Mouse (Mus musculus): ENCODE results near the gene Fam129c. TPM values are rescaled to one million over a fixed set of nuclear protein-coding genes. Genes with fewer than 3 reads are reported as not detected.

Fam129c gene
- polyA plus RNA-seq, 1 experiment from 2014 or later, result 2.4 TPM

DNA sequence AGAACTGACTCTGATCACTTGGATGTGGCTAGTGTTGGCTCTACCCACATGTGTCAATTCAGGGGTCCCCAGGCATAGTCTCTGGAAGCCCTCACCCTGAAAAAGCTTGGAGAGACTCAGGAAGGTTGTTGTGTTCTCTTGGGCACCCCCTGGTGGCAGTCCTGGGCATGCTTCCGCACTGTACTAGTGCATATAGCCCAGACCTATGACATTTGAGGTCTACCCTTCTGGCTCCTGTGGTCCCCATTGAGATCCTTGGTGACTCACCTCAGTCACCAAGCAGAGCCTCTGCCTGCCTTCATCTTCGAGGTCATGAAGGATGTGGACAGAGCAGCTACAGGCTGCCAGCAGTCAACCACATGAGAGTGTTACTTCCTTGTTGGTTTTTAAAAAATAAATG lies 10.6 kb upstream of the Fam129c start:
- Histone ChIP-seq H3K9me3 (ENCODE audit: low read depth, low read length) (no peaks in the 10 kb centered on the region), H3K27ac (ENCODE audit: low read depth) (no peak overlapping the region), H3K27me3 (ENCODE audit: insufficient read depth, low read length) (no peaks in the 10 kb centered on the region), H3K4me1 (ENCODE audit: insufficient read depth) (0 out of 2 replicates have a peak, but pooled peaks cover 3% of the 10 kb centered on the region), H3K9ac (no peak overlapping the region), H3K4me3 (ENCODE audit: low read depth, low read length) (no peak overlapping the region), H3K4me2 (no peak overlapping the region), H3K36me3 (ENCODE audit: insufficient read depth) (peaks cover 13% of the 10 kb centered on the region; the same call in 1 of the 2 replicates)
- WGBS, result 70% methylated on average over 2 of the region's 2 CpGs
- ATAC-seq (ENCODE audit: insufficient read depth) (no peak), DNase-seq (peak; percentile 64)
- peak; percentile 74 for TF ChIP-seq CTCF (IDR thresholded peaks at IDR 0.05; ENCODE audit: low read depth)

- DNase-seq (no peak), ATAC-seq (ENCODE audit: insufficient read depth) (no peak)
- no peaks in the 10 kb centered on the region for H3K9me3 ChIP-seq (ENCODE audit: low read depth, low read length)
- no peak for TF ChIP-seq CTCF (IDR thresholded peaks at IDR 0.05; ENCODE audit: low read depth)
- H3K4me3 ChIP-seq (ENCODE audit: low read depth, low read length), result no peak overlapping the region
- H3K4me1 ChIP-seq (ENCODE audit: insufficient read depth), result 0 out of 2 replicates have a peak, but pooled peaks cover 3% of the 10 kb centered on the region
- 63% methylated on average over 3 of the region's 3 CpGs for WGBS
- no peak overlapping the region for H3K4me2 ChIP-seq
- no peaks in the 10 kb centered on the region for H3K27me3 ChIP-seq (ENCODE audit: insufficient read depth, low read length)
- peaks cover 13% of the 10 kb centered on the region; the same call in 1 of the 2 replicates for H3K36me3 ChIP-seq (ENCODE audit: insufficient read depth)
- no peak overlapping the region for H3K27ac ChIP-seq (ENCODE audit: low read depth)
- H3K9ac ChIP-seq, result no peak overlapping the region
Measured at GRCm38 (mm10) chr8:71588762-71589161, 8.7 kb upstream of the Fam129c start.

DNA sequence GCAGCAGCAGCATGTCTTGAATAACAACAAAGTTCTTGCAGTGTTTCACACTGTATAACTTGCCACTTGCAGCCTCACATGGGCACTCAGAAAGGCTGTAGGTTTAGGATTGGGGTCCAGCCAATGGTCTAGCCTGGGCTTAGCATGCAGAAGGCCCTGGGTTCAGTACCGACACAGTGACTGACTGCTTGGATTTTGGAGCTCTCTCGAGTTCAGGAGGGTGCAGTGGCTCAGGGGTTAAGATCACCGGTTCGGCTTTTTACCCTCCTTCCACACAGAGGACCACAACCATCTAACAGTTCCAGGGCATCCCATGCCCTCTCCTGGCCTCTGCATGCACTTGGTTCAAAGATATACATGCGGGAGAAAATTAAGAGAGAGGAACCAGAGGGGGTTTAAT lies 6.4 kb upstream of the Fam129c start:
- 18% methylated on average over 5 of the region's 5 CpGs for WGBS

DNA sequence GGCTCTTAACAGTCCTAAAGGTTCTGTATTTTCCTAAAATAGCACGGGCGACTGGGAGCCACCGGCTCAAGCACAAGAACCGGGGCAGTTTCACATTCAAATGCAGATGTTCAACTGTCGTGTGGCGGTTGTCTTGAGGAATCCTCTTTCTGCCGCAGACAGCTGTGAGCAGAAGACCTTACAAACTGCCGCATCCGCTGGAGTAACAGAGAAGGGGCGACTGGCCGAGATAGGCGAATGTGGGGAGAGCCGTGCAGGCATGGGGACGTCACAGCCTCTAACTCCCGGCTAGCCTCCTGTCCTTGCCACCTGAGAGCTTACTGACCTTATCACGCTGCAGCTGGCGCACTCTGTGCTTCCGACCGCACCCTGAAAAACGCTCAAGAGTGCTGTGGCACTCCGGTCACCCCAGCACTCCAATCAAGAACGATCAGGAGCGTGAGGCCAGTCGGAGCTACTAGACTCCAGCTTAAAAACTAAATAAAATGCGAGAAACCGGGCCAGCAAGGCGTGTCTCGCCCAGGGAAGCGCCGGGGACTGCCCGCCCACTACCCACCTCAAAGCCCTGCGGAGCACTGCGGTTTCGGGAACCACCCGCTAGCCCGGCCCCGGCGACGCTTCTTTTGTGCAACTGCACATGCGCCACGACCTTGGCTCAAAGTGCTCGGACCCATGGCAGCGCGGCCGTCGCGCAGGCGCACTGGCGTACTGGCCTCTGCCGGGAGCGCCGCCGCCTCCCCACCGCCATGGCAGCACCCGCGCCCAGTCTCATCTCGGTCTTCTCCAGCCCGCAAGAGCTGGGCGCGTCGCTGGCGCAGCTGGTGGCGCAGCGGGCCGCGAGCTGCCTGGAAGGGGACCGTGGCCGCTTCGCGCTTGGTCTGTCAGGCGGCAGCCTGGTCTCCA lies 5.7 kb upstream of the Fam129c start, which contains the start of gene Pgls:
Gene Pgls, plus strand, starts transcription at position 706 of the 903 bp plus-strand sequence.
- no peak for TF ChIP-seq CTCF (IDR thresholded peaks at IDR 0.05; ENCODE audit: low read depth)
- Histone ChIP-seq H3K36me3 (ENCODE audit: insufficient read depth) (0 out of 2 replicates have a peak, but pooled peaks cover 8% of the 10 kb centered on the region), H3K27ac (ENCODE audit: low read depth) (peak within 1 kb of the TSS; percentile 98), H3K9ac (peak within 1 kb of the TSS; percentile 91), H3K9me3 (ENCODE audit: low read depth, low read length) (no peaks in the 10 kb centered on the region), H3K27me3 (ENCODE audit: insufficient read depth, low read length) (no peaks in the 10 kb centered on the region), H3K4me2 (peak within 1 kb of the TSS; percentile 98), H3K4me3 (ENCODE audit: low read depth, low read length) (peak within 1 kb of the TSS; percentile 88), H3K4me1 (ENCODE audit: insufficient read depth) (0 out of 2 replicates have a peak, but pooled peaks cover 3% of the 10 kb centered on the region)
- peak; percentile 99 for DNase-seq
- under 1% methylated on average over 71 of the region's 71 CpGs for WGBS
- ATAC-seq (ENCODE audit: insufficient read depth), result peak; percentile 87

More for the DNA sequence above, 6.4 kb upstream of the Fam129c start:
- 0 out of 2 replicates have a peak, but pooled peaks cover 3% of the 10 kb centered on the region for H3K4me1 ChIP-seq (ENCODE audit: insufficient read depth)
- no peaks in the 10 kb centered on the region for H3K27me3 ChIP-seq (ENCODE audit: insufficient read depth, low read length)
- H3K27ac ChIP-seq (ENCODE audit: low read depth), result peak overlapping the region; percentile 98; the same call in 1 of the 2 replicates
- H3K36me3 ChIP-seq (ENCODE audit: insufficient read depth), result peaks cover 9% of the 10 kb centered on the region; the same call in 1 of the 2 replicates
- peak overlapping the region; percentile 88 for H3K4me3 ChIP-seq (ENCODE audit: low read depth, low read length)
- DNase-seq (no peak), ATAC-seq (ENCODE audit: insufficient read depth) (no peak)
- H3K9ac ChIP-seq, result peak overlapping the region; percentile 91
- no peak for TF ChIP-seq CTCF (IDR thresholded peaks at IDR 0.05; ENCODE audit: low read depth)
- H3K9me3 ChIP-seq (ENCODE audit: low read depth, low read length), result no peaks in the 10 kb centered on the region
- peak overlapping the region; percentile 98 for H3K4me2 ChIP-seq

- peak overlapping the region; percentile 98 for H3K4me2 ChIP-seq
- peak overlapping the region; percentile 98 for H3K27ac ChIP-seq (ENCODE audit: low read depth)
- peak; percentile 69 for ATAC-seq (ENCODE audit: insufficient read depth)
- 0 out of 2 replicates have a peak, but pooled peaks have one; percentile 1 for TF ChIP-seq CTCF (IDR thresholded peaks at IDR 0.05; ENCODE audit: low read depth)
- H3K27me3 ChIP-seq (ENCODE audit: insufficient read depth, low read length), result no peaks in the 10 kb centered on the region
- peak overlapping the region; percentile 88 for H3K4me3 ChIP-seq (ENCODE audit: low read depth, low read length)
- H3K9ac ChIP-seq, result peak overlapping the region; percentile 91
- H3K36me3 ChIP-seq (ENCODE audit: insufficient read depth), result 0 out of 2 replicates have a peak, but pooled peaks cover 8% of the 10 kb centered on the region
- H3K4me1 ChIP-seq (ENCODE audit: insufficient read depth), result 0 out of 2 replicates have a peak, but pooled peaks cover 3% of the 10 kb centered on the region
- DNase-seq, result peak; percentile 71
- H3K9me3 ChIP-seq (ENCODE audit: low read depth, low read length), result no peaks in the 10 kb centered on the region
- WGBS, result 3% methylated on average over 60 of the region's 60 CpGs
Measured at GRCm38 (mm10) chr8:71592374-71593170, 4.9 kb upstream of the Fam129c start.

DNA sequence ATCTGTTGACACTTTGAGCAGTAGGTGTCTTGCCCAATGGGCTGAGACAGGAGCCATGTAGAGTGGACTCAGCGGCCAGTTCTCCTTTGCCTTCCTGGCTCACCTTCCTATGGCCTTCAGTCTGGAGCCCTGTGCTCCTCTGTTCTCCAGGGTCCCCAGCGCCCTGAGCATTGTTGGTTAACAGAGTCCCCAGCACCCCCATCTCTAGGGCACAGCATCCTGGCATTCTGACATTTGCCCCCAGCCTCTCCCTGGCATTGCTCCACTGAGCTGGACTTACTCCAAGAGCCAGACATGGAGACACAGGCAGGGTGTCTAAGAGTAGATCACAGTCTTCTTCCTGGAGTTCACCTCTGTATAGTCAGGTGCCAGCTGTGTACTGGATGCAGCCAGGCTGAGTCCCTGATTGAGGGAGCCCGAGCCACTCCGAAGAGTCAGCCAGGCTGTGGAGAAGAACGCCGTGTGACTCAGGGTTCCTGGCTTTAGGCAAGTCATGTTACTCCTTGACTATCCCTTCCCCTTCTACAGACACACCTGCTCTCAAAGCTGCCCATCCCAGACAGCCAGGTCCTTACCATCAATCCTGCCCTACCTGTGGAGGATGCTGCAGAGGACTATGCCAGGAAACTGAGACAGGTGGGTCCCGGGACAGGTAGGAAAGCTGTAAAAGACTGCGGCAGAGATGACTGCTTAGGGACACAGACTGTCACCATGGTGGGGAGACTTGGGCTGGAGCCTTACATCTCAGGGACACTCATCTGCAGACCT lies 3.7 kb upstream of the Fam129c start:
- H3K36me3 ChIP-seq (ENCODE audit: insufficient read depth), result 0 out of 2 replicates have a peak, but pooled peaks cover 8% of the 10 kb centered on the region
- no peak for DNase-seq
- no peaks in the 10 kb centered on the region for H3K9me3 ChIP-seq (ENCODE audit: low read depth, low read length)
- 0 out of 2 replicates have a peak, but pooled peaks cover 3% of the 10 kb centered on the region for H3K4me1 ChIP-seq (ENCODE audit: insufficient read depth)
- ATAC-seq (ENCODE audit: insufficient read depth), result no peak
- H3K27me3 ChIP-seq (ENCODE audit: insufficient read depth, low read length), result no peaks in the 10 kb centered on the region
- H3K4me3 ChIP-seq (ENCODE audit: low read depth, low read length), result no peak overlapping the region
- no peak overlapping the region for H3K4me2 ChIP-seq
- 87% methylated on average over 8 of the region's 8 CpGs for WGBS
- no peak overlapping the region for H3K9ac ChIP-seq
- H3K27ac ChIP-seq (ENCODE audit: low read depth), result no peak overlapping the region
- TF ChIP-seq CTCF (IDR thresholded peaks at IDR 0.05; ENCODE audit: low read depth), result no peak
